Mouse (Mus musculus) bone marrow, adult 2 months (tissue): ENCODE data around the gene Zdhhc14.

ENCODE experiments used
- CTCF ChIP-seq: fragments of 200-500 bp; IDR thresholded peaks from 2 replicates; pipeline ENCODE4 v1.5.1; 2011; ENCODE audit warnings: low read length, control low read depth; ENCODE audit not compliant: control insufficient read depth, insufficient read depth
- POLR2A ChIP-seq: fragments of 200-500 bp; IDR thresholded peaks from 2 replicates; pipeline ENCODE4 v1.6.1; 2011; ENCODE audit warnings: low read depth, mild to moderate bottlenecking, control low read depth, low read length, borderline replicate concordance; ENCODE audit not compliant: control insufficient read depth

DNA sequence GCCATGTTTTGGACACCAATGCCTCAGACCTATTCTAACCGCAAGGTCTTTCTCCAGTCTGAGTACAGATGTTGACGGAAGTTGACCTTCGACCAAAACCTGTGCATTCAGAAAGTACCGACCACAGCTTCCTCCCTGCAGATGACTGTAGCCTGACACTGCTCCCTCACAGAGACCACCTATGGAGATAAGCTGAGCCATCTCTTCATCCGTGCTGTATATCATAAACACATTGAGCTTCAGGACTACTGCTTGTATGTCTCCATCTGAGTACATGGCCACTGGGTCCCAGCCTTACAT lies 310.2 kb downstream of the Zdhhc14 start:
- TF ChIP-seq CTCF (no peak), POLR2A (no peak)
